Mouse (Mus musculus): ENCODE results near the gene Ist1.

Ist1 gene

DNA sequence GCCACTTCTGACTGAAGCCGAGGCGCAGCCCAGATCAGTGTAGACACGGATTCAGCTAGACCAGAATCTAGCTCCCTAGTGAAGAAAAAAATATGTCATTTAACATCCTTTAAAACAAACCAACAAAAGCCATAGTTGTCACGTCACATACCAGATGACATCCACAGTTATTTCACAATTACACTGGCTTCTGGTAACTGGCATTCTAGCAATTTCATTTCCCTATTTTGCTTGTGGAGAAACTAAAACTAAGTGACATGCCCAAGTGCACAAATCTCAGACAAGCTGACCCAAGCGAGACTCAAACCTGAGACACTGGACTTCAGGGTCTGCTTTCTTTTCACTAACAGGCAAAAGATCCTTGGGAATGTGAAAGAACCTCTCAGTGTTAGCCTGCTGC is 10.9 kb downstream of the Ist1 start:
- DNase-seq (ENCODE audit: low read depth, low spot score), result no peak

- no peak for DNase-seq (ENCODE audit: low read depth, low spot score)
Measured at GRCm38 (mm10) chr8:109681535-109681934, 11.5 kb downstream of the Ist1 start.

DNA sequence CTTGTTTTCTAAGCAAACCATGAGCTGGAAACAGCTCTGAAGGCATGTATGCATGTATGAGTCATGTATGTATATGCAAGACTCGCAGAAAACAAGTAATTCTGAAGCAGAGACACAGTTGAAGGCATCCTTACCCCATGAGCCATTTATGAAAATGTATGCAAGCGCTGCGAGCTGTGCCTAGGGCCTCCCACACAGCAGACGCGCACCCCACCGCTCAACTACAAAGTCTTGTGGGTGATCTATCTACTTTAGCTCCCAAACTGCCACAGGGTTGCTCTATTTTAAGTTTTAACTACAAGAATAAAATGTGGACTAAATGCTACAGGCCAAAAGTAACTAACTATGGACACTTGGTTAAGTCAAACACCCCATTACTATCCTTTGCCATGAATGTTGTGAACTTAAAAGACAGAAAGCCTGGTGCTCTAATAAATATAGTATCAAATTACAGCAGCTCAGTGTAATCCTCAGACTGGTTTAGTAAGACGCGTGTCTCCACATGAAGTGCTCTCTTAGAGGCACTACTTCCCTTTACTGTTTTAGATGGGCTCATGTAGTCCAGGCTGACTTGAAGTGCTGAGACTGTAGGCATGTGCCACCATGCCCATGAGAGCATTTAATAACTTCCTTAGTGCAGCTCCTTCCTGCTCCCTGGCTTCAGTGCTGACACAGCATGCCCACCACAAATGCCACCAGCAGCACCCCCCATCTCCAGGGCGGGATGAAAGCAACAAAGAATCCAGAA is 17.0 kb downstream of the Ist1 start:
- no peak for DNase-seq (ENCODE audit: low read depth, low spot score)

- DNase-seq (ENCODE audit: low read depth, low spot score), result no peak
Measured at GRCm38 (mm10) chr8:109673596-109673995, 19.5 kb downstream of the Ist1 start.

DNA sequence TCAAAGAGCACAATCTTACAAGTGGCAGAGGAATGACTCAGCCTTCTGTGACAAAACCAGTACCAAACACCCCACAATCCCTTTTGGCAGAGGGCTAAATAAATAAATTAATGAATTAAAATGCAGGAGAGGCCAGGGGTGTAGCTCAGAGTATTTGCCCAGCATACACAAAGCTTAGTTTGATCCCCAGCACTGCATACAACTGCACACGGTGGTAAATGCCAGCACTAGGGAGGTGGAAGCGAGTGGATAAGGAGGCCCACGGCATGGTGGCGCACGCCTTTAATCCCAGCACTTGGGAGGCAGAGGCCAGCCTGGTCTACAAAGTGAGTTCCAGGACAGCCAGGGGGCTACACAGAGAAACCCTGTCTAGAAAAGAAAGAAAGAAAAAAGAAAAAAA is 20.4 kb downstream of the Ist1 start:
- no peak for DNase-seq (ENCODE audit: low read depth, low spot score)

DNA sequence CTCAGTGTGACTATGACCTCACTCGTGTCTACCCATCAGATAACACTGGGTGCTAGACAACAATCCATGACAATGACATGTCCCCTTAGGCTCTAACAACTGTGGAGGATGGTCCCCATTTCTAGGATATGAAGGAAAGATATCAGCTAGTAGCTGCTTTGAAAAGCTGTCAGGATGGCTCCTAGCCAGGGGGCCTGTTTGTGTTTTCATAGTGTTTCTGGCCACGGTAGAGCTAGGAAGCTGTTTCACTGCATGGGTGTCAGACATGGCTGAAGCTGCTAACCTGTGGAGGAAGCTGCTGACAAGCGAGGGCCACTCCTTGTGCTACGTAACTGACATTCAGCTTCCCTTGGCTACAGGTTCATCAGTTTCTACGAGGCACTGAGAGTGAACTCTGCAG is 26.4 kb downstream of the Ist1 start:
- DNase-seq (ENCODE audit: low read depth, low spot score), result no peak

- no peak for DNase-seq (ENCODE audit: low read depth, low spot score)
Measured at GRCm38 (mm10) chr8:109662328-109662727, 30.7 kb downstream of the Ist1 start.

GRCm38 (mm10) chr8:109656860-109657259 is 36.2 kb downstream of the Ist1 start:
- no peak for DNase-seq (ENCODE audit: low read depth, low spot score)

DNA sequence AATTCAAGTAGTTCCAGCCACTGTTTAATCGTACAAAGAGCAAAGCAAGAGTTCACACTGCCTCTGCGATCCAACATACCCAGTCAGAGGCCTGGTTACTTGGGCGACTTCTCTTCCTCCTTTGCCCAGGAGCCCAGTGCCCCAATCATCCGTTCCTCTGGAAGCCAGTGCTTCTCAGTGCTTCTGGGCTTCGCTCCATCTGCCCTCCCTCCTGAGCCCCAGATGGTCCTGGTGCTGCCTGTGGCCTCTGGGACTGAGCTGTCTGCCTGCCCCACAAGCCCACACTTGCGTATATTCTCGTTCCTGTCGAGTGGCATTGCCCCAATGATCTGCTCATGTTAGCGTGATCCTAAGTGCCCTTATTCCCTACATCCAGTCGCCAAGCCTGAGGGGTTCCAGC is 42.3 kb downstream of the Ist1 start:
- no peak for DNase-seq (ENCODE audit: low read depth, low spot score)

GRCm38 (mm10) chr8:109648469-109648868 is 44.6 kb downstream of the Ist1 start:
- no peak for DNase-seq (ENCODE audit: low read depth, low spot score)

DNA sequence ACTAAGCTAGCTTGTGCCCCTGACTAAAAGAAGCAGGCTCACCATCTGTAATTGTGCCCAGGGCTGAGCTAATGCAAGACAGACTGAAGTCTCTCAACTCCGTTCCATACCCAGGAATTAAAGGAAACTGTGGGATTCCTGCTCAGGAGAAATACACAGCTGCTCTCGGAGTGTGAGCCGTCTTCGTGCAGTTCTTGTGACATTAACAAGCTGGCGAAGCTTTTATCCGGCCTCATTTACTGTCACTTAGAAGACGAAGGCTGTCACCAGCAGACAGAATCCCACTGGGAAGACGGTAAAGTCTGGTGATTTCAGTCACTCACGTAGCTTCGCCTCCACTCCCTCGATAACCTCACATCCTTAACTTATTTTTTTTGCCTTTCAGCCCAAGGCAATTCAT is 45.7 kb downstream of the Ist1 start:
- DNase-seq (ENCODE audit: low read depth, low spot score), result no peak

- DNase-seq (ENCODE audit: low read depth, low spot score), result no peak
Measured at GRCm38 (mm10) chr8:109641236-109641635, 51.8 kb downstream of the Ist1 start.

GRCm38 (mm10) chr8:109640410-109640809 is 52.6 kb downstream of the Ist1 start:
- no peak for DNase-seq (ENCODE audit: low read depth, low spot score)

DNA sequence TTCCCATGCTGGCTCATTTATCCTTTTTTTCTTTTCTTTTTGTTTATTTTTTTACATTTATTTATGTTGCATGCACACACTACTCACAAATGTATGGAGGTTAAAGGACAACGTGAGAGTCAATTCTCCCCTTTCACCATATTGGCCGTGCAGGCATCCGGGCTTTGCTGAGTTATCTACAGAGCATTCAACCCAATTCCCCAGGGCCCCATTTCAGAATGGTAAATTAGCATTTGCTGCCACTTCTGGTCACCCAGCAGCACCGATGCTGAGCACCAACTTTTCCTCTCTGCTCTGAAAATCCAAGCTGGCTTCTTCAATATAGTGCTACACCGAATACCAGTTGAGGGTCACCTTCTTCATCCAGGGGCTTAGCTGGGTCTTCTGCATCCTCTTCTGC is 54.2 kb downstream of the Ist1 start:
- DNase-seq (ENCODE audit: low read depth, low spot score), result no peak

DNA sequence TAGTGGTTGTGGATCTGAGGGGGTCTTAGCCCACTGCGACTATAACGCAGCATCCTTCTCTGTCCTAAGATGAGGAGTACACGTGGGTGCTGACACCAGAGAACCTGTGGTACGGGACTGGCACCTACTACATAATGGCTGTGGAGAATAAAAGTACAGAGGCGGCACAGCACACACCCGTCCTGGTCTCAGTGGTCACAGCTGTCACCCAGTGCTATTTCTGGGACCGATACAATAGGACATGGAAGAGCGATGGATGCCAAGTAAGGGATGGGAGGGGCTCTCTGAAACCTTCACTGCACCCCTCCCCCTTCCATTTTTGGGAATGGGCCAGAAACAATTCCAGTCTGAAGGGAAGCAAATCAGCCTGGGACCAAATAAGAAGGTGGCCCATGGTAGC is 57.9 kb downstream of the Ist1 start:
- no peak for DNase-seq (ENCODE audit: low read depth, low spot score)

- no peak for DNase-seq (ENCODE audit: low read depth, low spot score)
Measured at GRCm38 (mm10) chr8:109632498-109632897, 60.6 kb downstream of the Ist1 start.

DNA sequence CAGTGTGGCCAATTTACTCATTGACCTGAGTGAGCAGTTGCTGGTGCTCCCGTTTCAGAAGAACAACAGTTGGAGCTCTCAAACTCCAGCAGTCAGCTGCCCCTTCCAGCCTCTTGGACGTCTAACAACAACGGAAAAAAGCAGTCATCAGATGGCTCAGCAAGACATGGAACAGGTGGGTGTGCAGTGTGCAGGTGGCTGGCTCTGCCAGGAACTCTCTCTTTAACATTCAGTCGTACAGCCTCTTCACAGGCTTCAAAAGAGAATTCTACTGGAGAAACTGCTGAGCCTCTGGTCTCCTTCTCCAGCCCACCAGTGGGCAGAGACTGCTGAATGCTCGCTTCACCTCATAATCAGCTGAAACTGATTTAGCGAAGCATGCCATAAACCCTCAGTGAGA is 64.4 kb downstream of the Ist1 start:
- no peak for DNase-seq (ENCODE audit: low read depth, low spot score)

Data from skeletal muscle tissue, adult 2 months (tissue).